Mouse (Mus musculus) forebrain, embryonic 15.5 days (tissue): ENCODE results near the gene Cd3eap. TPM values are rescaled to one million over a fixed set of nuclear protein-coding genes. Genes with fewer than 3 reads are reported as not detected.

Source experiments
- ATAC-seq: fragments of 200-750 bp; cut with Nextera tagmentation; replicated peaks from 2 replicates; pipeline ENCODE4 v1.8.0; 2017; ENCODE audit warnings: mild to moderate bottlenecking, moderate TSS enrichment, moderate library complexity
- H3K27ac ChIP-seq: fragments of 300-500 bp; sonication (generic); replicated peaks from 2 replicates; pipeline ENCODE4 v1.5.1; 2015; ENCODE audit warnings: mild to moderate bottlenecking, inconsistent platforms
- H3K27me3 ChIP-seq: fragments of 300-500 bp; sonication (generic); 2 replicates; pipeline ENCODE4 v1.6.1; 2015; ENCODE audit warnings: inconsistent platforms
- H3K36me3 ChIP-seq: fragments of 300-500 bp; sonication (generic); 2 replicates; pipeline ENCODE4 v1.6.1; 2015; ENCODE audit warnings: mild to moderate bottlenecking, inconsistent platforms
- H3K4me1 ChIP-seq: fragments of 300-500 bp; sonication (generic); 2 replicates; pipeline ENCODE4 v1.6.1; 2015; ENCODE audit warnings: inconsistent platforms
- H3K4me2 ChIP-seq: fragments of 300-500 bp; sonication (generic); replicated peaks from 2 replicates; pipeline ENCODE4 v1.6.1; 2015; ENCODE audit warnings: mild to moderate bottlenecking, inconsistent platforms
- H3K4me3 ChIP-seq: fragments of 300-500 bp; sonication (generic); 2 replicates; pipeline ENCODE4 v1.5.1; 2015; ENCODE audit warnings: mild to moderate bottlenecking, inconsistent platforms
- H3K9ac ChIP-seq: fragments of 300-500 bp; sonication (generic); replicated peaks from 2 replicates; pipeline ENCODE4 v1.6.1; 2015; ENCODE audit warnings: mild to moderate bottlenecking, inconsistent platforms
- H3K9me3 ChIP-seq: fragments of 300-500 bp; sonication (generic); 2 replicates; pipeline ENCODE4 v1.6.1; 2016; ENCODE audit warnings: inconsistent platforms
- WGBS: fragments of 180-500 bp; shearing (Covaris S2); methylation state at CpG from one replicate; pipeline ENCODE4 v1.1.7; 2015; ENCODE audit warnings: mixed read lengths; 5-methylcytosine and 5-hydroxymethylcytosine counted together
- polyA plus RNA-seq: library from polyadenylated mRNA; unstranded; fragments of >200 nt; fragmentation: Nextera tagmentation; extraction: Ambion mirVana; gene quantifications from 2 replicates; pipeline ENCODE4 v1.2.1, GENCODE M21; 2015

Gene Cd3eap
- polyA plus RNA-seq, 1 experiment from 2014 or later, result 23.9 TPM

DNA sequence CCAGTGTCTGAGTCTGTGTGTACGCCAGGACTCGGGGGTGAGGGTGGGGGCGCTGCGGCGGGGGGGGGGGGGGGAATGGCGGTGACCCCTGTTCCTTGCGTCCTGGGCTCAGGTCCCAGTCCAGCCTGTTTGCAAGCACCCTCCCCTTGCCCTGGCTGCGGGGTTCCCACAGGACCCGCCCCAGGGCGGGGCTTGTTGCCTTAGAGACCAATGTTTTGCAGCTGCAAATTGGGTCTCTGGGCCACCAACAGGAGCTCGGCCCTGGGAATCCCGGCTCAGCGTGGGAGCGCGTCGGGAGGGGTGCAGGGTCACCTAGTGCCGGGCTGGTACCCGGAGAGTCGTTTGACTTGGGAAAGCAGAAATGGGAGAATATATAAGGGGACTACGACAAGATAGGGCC, 32.9 kb downstream of the Cd3eap start:
- WGBS, result under 1% methylated on average over 20 of the region's 20 CpGs
- peak overlapping the region; percentile 46 for H3K4me3 ChIP-seq
- H3K27ac ChIP-seq, result peak overlapping the region; percentile 31; the same call in 1 of the 2 replicates

DNA sequence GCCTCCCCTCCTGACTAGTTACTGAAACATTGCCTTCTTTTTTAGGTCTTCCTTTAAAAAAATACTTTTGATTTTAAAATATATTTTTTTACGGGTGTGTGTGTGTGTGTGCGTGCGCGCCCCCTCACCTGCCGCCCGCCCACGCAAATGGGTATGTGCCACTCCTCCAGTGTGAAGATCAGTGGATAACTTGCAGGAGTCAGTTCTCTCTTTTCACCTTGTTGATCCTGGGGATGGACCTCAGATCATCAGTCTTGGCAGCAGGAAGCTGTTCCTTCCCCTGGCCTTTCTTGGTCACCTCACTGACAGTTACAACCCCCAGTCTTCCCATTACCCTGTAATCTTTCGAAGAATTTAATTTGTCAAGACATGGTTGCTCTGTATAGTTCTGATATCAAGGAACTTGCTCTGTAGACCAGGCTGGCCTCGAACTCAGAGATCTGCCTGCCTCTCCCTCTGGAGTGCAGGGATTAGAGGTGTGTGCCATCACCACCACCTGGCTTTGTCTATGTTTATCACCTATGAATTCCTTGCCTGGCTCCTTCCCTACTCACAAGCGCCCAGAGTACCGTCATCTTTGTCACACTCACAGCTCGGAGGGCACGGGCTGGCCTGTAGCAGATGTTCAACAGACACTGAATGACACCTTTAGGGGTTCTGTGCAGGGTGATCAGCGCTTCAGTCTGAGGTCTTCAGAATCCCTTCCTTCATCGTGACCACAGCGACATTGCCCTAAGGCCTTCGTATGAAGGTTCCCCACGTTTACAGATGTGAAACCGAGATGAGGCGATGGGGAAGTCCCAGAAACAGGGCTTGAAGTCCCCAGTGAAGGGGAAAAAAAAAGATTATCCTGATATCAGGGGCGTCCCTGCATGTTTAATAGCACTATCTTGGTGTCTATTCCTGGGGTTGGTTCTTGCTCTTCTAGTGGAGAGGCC, 33.8 kb downstream of the Cd3eap start:
- H3K4me1 ChIP-seq, result peaks cover 21% of the 10 kb centered on the region
- H3K4me2 ChIP-seq, result no peak overlapping the region
- no peaks in the 10 kb centered on the region for H3K27me3 ChIP-seq
- WGBS, result 77% methylated on average over 21 of the region's 21 CpGs
- no peaks in the 10 kb centered on the region for H3K9me3 ChIP-seq
- H3K36me3 ChIP-seq, result no peaks in the 10 kb centered on the region
- no peak overlapping the region for H3K9ac ChIP-seq
- no peak for ATAC-seq
- H3K4me3 ChIP-seq, result no peak overlapping the region
- no peak overlapping the region for H3K27ac ChIP-seq

More for the DNA sequence above, 32.9 kb downstream of the Cd3eap start:
- Histone ChIP-seq H3K4me2 (peak overlapping the region; percentile 83), H3K4me1 (peaks cover 19% of the 10 kb centered on the region), H3K9me3 (no peaks in the 10 kb centered on the region), H3K9ac (no peak overlapping the region), H3K27me3 (no peaks in the 10 kb centered on the region), H3K36me3 (no peaks in the 10 kb centered on the region)
- ATAC-seq, result peak; percentile 62

DNA sequence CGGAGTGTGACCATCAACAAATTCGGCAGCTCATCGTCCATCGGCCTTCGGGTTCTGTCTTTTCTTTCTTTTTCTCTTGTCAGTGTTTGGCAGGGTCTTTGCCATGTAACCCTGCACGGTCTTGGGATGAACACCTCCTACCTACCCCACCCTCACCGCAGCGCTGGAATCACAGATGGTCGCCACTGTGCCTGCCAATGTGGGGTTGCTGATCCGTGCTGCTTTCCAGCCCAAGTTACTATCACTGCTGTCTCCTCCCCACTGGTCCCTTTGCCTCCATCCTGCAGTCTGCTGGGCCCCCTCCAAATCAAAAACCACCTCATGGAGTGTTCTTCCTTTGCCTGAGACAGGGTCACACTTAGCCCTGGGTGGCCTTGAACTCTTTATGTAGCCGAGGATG, 35.1 kb downstream of the Cd3eap start:
- Histone ChIP-seq H3K27ac (no peak overlapping the region), H3K36me3 (no peaks in the 10 kb centered on the region), H3K4me2 (no peak overlapping the region), H3K9ac (no peak overlapping the region), H3K4me3 (no peak overlapping the region), H3K4me1 (peaks cover 32% of the 10 kb centered on the region), H3K27me3 (no peaks in the 10 kb centered on the region), H3K9me3 (no peaks in the 10 kb centered on the region)
- ATAC-seq, result no peak
- WGBS, result 86% methylated on average over 11 of the region's 11 CpGs

DNA sequence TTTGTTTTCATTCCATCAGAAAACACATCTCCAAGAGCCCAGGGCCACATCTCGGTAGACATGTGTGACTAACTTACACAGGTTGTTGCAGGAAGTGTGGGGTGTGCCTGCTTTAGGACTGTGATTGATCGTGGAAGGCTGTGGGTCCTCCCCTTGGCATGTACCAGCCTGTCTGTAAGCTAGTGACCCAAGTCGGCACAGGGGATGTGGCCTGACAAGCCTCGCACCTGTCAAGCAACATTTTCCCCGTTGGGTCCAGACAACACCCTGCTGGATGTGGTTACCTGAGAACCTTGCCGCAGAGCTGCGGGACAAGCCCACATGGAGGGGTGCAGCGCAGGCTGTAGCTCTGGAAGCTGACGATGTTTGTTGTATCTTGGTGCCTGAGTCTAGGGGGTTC, 36.8 kb downstream of the Cd3eap start:
- Histone ChIP-seq H3K36me3 (no peaks in the 10 kb centered on the region), H3K9me3 (no peaks in the 10 kb centered on the region), H3K27ac (no peak overlapping the region), H3K4me1 (peaks cover 31% of the 10 kb centered on the region), H3K27me3 (no peaks in the 10 kb centered on the region), H3K4me3 (no peak overlapping the region), H3K4me2 (no peak overlapping the region), H3K9ac (no peak overlapping the region)
- ATAC-seq, result no peak
- 65% methylated on average over 9 of the region's 9 CpGs for WGBS

DNA sequence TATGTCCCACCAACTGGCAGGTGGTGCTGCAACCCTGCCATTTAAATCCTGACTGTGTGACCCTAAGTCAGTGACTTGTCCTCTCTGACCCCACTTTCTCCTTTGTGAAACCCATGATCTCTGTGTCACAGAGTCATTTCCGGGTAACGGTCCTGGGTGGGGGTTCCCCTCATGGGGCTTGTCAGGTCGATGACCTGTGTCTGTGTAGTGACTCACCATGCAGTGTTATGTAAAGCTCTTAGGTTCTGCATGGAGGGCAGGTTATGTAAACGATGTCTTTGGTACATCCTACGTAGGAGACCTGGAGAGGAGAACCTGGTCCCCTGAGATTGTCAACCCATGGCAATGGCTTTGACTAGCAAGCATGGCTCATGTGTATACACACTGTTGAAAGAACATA, 37.8 kb downstream of the Cd3eap start:
- Histone ChIP-seq H3K9me3 (no peaks in the 10 kb centered on the region), H3K4me3 (no peak overlapping the region), H3K36me3 (no peaks in the 10 kb centered on the region), H3K4me1 (peaks cover 21% of the 10 kb centered on the region), H3K4me2 (no peak overlapping the region), H3K27ac (no peak overlapping the region), H3K27me3 (no peaks in the 10 kb centered on the region), H3K9ac (no peak overlapping the region)
- 71% methylated on average over 5 of the region's 5 CpGs for WGBS
- no peak for ATAC-seq

DNA sequence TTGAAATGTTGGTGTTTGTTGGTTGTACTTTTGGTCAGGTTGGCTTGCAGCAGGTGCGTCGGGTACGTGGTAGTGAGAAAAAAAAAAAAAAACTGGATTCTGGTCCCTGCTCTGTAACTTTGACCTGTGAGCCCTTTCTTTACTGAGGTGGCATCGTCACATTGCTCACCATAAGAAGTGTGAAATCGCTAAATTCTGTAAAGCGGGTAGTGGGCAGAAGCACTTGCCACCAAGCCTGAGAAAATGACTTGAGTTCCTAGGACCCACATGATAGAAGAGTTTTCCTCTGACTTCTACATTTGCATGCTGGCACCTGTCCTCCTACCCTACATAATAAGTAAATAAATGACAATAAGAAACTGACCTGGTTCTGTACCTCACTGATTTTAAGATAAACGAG, 38.6 kb downstream of the Cd3eap start:
- no peaks in the 10 kb centered on the region for H3K9me3 ChIP-seq
- H3K4me3 ChIP-seq, result peak overlapping the region; percentile 52
- H3K9ac ChIP-seq, result peak overlapping the region; percentile 36; the same call in 1 of the 2 replicates
- H3K36me3 ChIP-seq, result no peaks in the 10 kb centered on the region
- H3K27me3 ChIP-seq, result no peaks in the 10 kb centered on the region
- 0 out of 2 replicates have a peak overlapping the region, but pooled peaks have one; percentile 33 for H3K27ac ChIP-seq
- H3K4me2 ChIP-seq, result peak overlapping the region; percentile 71
- 45% methylated on average over 7 of the region's 7 CpGs for WGBS
- peaks cover 14% of the 10 kb centered on the region for H3K4me1 ChIP-seq
- no peak for ATAC-seq

DNA sequence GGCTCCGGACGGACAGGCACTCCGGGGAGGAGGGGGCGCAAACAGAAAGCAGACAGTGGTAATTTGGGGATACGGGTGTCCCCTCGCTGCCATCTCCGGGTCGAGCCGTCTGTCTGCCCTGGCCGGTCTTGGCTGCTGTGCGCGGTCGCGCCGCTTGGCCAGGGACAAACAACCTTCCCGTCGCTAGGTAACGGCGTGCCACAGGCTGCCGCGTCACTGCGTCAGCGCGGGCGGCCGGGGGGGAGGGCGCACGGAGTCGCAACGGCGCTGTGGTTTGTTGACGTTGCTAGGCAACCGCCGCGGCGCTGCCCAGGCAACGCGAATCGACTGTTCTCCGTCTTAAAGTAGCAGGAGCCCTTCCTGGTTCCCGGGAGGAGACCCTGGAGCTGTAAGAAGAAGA, 39.4 kb downstream of the Cd3eap start:
- ATAC-seq, result peak; percentile 96
- H3K4me3 ChIP-seq, result peak overlapping the region; percentile 52
- peak overlapping the region; percentile 71 for H3K4me2 ChIP-seq
- H3K27ac ChIP-seq, result peak overlapping the region; percentile 42; the same call in 1 of the 2 replicates
- H3K36me3 ChIP-seq, result no peaks in the 10 kb centered on the region
- H3K27me3 ChIP-seq, result no peaks in the 10 kb centered on the region
- peaks cover 14% of the 10 kb centered on the region for H3K4me1 ChIP-seq
- peak overlapping the region; percentile 43 for H3K9ac ChIP-seq
- under 1% methylated on average over 41 of the region's 41 CpGs for WGBS
- no peaks in the 10 kb centered on the region for H3K9me3 ChIP-seq

DNA sequence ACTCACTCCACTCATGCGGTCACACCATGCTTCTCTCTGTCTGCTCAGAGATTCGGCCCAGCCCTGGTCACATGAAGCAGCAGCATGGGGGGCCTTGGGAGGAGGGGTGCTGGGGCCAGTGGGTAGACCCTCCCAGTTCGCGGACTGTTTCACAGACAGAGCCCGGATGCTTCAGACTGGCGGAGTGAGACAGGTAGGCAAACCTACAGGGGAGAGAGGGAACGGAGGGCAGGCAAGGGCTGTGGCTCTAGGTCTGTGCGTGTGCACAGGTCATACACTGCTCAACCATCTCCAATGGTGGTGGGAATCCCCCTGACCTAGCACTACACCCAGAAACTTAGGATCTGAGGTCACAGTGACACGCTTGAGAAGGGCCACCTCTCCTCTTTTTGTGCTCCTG, 39.8 kb downstream of the Cd3eap start:
- peak overlapping the region; percentile 43 for H3K9ac ChIP-seq
- H3K27ac ChIP-seq, result peak overlapping the region; percentile 42; the same call in 1 of the 2 replicates
- 20% methylated on average over 9 of the region's 9 CpGs for WGBS
- no peaks in the 10 kb centered on the region for H3K27me3 ChIP-seq
- peaks cover 14% of the 10 kb centered on the region for H3K4me1 ChIP-seq
- no peaks in the 10 kb centered on the region for H3K9me3 ChIP-seq
- H3K36me3 ChIP-seq, result no peaks in the 10 kb centered on the region
- H3K4me2 ChIP-seq, result peak overlapping the region; percentile 71
- ATAC-seq, result peak; percentile 75
- H3K4me3 ChIP-seq, result peak overlapping the region; percentile 52

DNA sequence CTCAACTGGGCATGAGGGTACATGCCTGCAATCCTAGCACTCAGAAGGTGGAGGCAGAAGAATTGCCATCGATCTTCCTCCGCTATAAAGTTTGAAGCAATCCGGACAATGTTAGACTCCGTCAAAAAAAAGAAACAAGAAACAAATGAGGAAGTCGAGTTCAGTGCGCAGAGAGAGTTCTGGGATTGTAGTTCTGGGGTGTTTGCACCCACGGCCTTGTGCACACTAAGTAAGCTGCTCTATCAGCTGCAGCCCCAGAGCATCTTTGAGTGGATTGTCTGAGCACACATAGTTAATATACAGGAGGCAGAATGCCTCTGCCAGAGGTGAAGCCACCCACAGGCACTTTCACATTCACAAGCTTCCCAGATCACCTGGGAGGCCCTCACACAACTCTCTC, 40.6 kb downstream of the Cd3eap start:
- Histone ChIP-seq H3K4me3 (no peak overlapping the region), H3K4me2 (no peak overlapping the region), H3K9ac (no peak overlapping the region), H3K4me1 (peaks cover 14% of the 10 kb centered on the region), H3K27me3 (no peaks in the 10 kb centered on the region), H3K36me3 (no peaks in the 10 kb centered on the region), H3K27ac (no peak overlapping the region), H3K9me3 (no peaks in the 10 kb centered on the region)
- ATAC-seq, result no peak
- 84% methylated on average over 7 of the region's 7 CpGs for WGBS

DNA sequence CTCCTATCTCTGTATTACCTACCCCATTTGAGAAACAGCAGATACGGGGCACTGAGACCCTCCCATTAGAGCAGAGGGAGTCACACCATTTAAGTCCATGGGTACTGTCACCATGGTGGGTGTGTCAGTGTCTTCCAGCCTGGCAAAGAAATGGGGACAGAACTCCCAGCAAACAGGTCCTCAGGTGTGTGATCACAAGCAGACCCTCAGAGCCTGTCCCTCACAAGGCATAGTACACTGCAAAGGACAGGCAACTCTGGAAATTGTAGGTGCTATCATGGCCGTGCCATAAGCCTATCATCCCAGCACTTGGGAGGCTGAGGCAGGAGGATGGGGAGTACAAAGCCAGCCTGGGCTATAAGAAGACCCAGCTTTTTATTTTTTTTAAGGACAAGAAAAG, 41.1 kb downstream of the Cd3eap start:
- Histone ChIP-seq H3K27me3 (no peaks in the 10 kb centered on the region), H3K9ac (no peak overlapping the region), H3K4me1 (peaks cover 14% of the 10 kb centered on the region), H3K36me3 (no peaks in the 10 kb centered on the region), H3K4me2 (no peak overlapping the region), H3K4me3 (no peak overlapping the region), H3K27ac (no peak overlapping the region), H3K9me3 (no peaks in the 10 kb centered on the region)
- WGBS, result 80% methylated on average over 2 of the region's 2 CpGs
- ATAC-seq, result no peak

DNA sequence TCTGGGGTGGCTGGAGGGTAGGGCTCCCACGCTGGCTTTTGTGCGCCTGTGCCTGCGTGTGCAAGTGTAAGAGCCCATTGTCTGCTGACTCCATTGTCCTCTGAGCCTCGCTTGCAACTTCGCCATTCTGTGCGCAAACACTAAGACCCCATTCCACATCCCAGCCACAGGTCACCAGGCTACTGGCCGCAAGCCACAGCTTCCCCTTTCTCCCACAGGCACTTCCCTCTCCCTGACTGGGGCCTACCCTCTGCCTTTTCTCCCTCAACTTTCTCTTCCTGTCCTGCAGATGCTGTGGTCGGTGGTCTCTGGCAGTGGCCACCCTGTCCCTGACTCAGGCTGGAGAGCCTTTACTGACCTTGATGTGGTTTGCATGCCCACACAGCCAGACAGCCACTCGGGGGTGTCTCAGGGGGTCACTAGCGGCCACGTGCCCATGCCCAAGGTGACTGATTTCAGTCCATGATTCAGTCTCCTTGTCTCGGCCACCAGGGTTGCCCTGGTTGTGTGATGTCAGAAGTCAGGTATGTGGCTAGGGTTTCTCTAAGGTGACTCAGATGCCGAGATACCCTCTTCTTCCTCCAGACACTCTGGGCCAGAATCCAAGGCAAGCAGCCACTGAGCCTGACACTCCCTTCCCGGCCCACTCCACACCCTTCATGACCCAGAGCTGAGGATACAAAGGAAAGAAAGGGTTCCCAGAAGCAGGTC, 42.7 kb downstream of the Cd3eap start:
- Histone ChIP-seq H3K27ac (no peak overlapping the region), H3K9ac (no peak overlapping the region), H3K36me3 (no peaks in the 10 kb centered on the region), H3K4me2 (no peak overlapping the region), H3K4me3 (no peak overlapping the region), H3K9me3 (no peaks in the 10 kb centered on the region), H3K4me1 (peaks cover 14% of the 10 kb centered on the region), H3K27me3 (peaks cover 10% of the 10 kb centered on the region; the same call in 1 of the 2 replicates)
- WGBS, result 43% methylated on average over 14 of the region's 14 CpGs
- no peak for ATAC-seq

DNA sequence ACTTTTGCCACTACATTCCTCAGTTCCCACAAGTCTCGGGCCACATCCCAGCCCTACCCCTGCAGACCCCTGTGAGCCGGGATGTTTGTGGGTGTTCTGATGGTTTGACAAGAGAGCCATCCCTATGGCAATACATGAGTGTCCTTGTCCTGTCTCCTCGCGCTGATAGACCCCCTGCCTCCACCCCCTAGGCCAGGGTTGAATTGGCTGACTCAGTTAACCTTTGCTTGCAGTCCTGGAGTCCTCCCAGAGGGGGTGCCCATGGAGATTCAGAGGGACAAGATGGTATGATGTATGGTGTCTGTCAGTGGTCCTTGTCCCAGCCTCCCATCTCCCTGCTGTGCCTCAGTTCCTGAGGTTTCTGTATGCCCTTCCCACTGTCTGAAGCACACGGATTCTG, 45.2 kb downstream of the Cd3eap start:
- Histone ChIP-seq H3K4me2 (no peak overlapping the region), H3K27me3 (peaks cover 12% of the 10 kb centered on the region; the same call in 1 of the 2 replicates), H3K9ac (no peak overlapping the region), H3K4me3 (no peak overlapping the region), H3K9me3 (no peaks in the 10 kb centered on the region), H3K4me1 (peaks cover 12% of the 10 kb centered on the region), H3K36me3 (no peaks in the 10 kb centered on the region), H3K27ac (no peak overlapping the region)
- WGBS, result 46% methylated on average over 5 of the region's 5 CpGs
- no peak for ATAC-seq
